In the genomic region with DNA sequence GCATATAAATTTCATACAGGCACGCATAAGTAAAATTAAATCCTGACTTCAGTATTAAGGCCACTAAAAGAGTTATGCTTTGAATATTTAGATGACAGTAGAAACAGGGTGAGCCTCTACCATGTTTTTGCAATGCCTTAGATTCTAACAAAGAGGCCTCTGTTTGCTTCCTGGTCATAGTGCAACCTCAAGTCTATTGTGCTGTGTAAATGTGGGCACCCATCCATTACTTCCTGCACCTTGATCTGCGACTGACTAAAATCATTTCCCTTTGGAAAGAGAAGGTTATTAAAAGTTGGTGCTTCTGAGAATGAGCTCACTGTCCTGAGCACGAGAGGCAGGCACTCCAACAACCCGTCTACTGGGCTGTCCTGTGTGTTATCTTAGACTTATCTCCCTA, we compare ENCODE assay signal across 20 mouse cellular contexts.
"Had no signal": no experiment of that assay in that cellular context is flagged by ENCODE, and none has a peak within 500 bp of the region (broad histone marks: within the 10 kb centered on the region; RNA-seq: fewer than 3 reads in every experiment).

No protein-coding gene starts in this region.

- H3K4me1 ChIP-seq: liver, embryonic 12.5 days; liver, embryonic 15.5 days; lung, embryonic 15.5 days; neural tube, embryonic 12.5 days; neural tube, embryonic 15.5 days had no signal

- H3K9ac ChIP-seq: liver, embryonic 12.5 days; liver, embryonic 15.5 days; lung, embryonic 15.5 days; neural tube, embryonic 12.5 days; neural tube, embryonic 15.5 days had no signal

- H3K27ac ChIP-seq: kidney, postnatal 0 days; left cerebral cortex, adult 2 months; liver, embryonic 12.5 days; liver, embryonic 15.5 days; lung, embryonic 15.5 days; neural tube, embryonic 12.5 days; neural tube, embryonic 15.5 days had no signal

- H3K9me3 ChIP-seq: liver, embryonic 12.5 days; liver, embryonic 15.5 days; lung, embryonic 15.5 days; neural tube, embryonic 12.5 days; neural tube, embryonic 15.5 days had no signal

- H3K4me3 ChIP-seq: left cerebral cortex, adult 2 months; liver, embryonic 12.5 days; liver, embryonic 15.5 days; lung, embryonic 15.5 days; neural tube, embryonic 12.5 days; neural tube, embryonic 15.5 days had no signal

- H3K27me3 ChIP-seq: liver, embryonic 12.5 days; liver, embryonic 15.5 days; lung, embryonic 15.5 days; neural tube, embryonic 12.5 days; neural tube, embryonic 15.5 days had no signal

- H3K36me3 ChIP-seq: liver, embryonic 15.5 days had no signal

- H3K4me2 ChIP-seq: liver, embryonic 12.5 days; liver, embryonic 15.5 days; lung, embryonic 15.5 days; midbrain, embryonic 11.5 days; neural tube, embryonic 12.5 days; neural tube, embryonic 15.5 days had no signal

- ATAC-seq: inflammation-experienced regulatory T-cells, adult 6 months; liver, embryonic 12.5 days had no signal

- DNase-seq: kidney, adult 8-10 months; kidney, postnatal 25 days; layer of hippocampus, postnatal 36 days; lung, adult 18-20 months; lung, postnatal 14 days; lung, postnatal 4 days; midbrain, embryonic 14.5 days; right cerebral cortex, adult 18-20 months; right cerebral cortex, postnatal 14 days; right cerebral cortex, postnatal 4 days; thymus, postnatal 25 days had no signal
